In genomic region chr12:25330004-25330708, GRCm38 (mm10) we compare ENCODE assay signal across 10 mouse cellular contexts.
A peak's percentile ranks its signal among the peaks of the same experiment; 100 is the strongest.
DNase-seq lines count a peak whose midpoint lies in the region; ATAC-seq lines count a peak whose summit lies in the region.
"Had no signal": no experiment of that assay in that cellular context is flagged by ENCODE, and none has a peak within 500 bp of the region (broad histone marks: within the 10 kb centered on the region; RNA-seq: fewer than 3 reads in every experiment).

No protein-coding gene starts in this region.

- H3K4me3 ChIP-seq in liver, embryonic 12.5 days: no peak overlapping the region
- H3K4me3 ChIP-seq in heart, embryonic 16.5 days (ENCODE audit: low read length): no peak overlapping the region
- no peak overlapping the region for H3K4me3 ChIP-seq in forebrain, embryonic 13.5 days

- H3K4me2 ChIP-seq in liver, embryonic 12.5 days: no peak overlapping the region
- H3K4me2 ChIP-seq in heart, embryonic 16.5 days (ENCODE audit: low read depth, low read length): no peak overlapping the region
- no peak overlapping the region for H3K4me2 ChIP-seq in forebrain, embryonic 13.5 days

- 22% methylated on average over 5 of the region's 5 CpGs for WGBS in liver, embryonic 12.5 days (ENCODE audit: insufficient replicate concordance)
- WGBS in heart, embryonic 16.5 days: 23% methylated on average over 5 of the region's 5 CpGs
- WGBS in forebrain, embryonic 13.5 days: 83% methylated on average over 5 of the region's 5 CpGs

- ATAC-seq in liver, embryonic 12.5 days: no peak
- ATAC-seq in erythroblast, adult 5-6 weeks (replicated peaks; ENCODE audit: low FRiP score, poor library complexity, severe bottlenecking): 0 out of 2 replicates have a peak, but pooled peaks have one; percentile 35
- peak; percentile 94 for ATAC-seq in heart, embryonic 16.5 days (replicated peaks; ENCODE audit: extremely low read depth, insufficient read depth, low FRiP score)
- ATAC-seq in forebrain, embryonic 13.5 days: no peak
- ATAC-seq: Patski had no signal

- 0 out of 2 replicates have a peak, but pooled peaks cover 5% of the 10 kb centered on the region for H3K4me1 ChIP-seq in liver, embryonic 12.5 days
- peaks cover 21% of the 10 kb centered on the region for H3K4me1 ChIP-seq in heart, embryonic 16.5 days (ENCODE audit: control insufficient read depth, insufficient read depth, low read length)
- peaks cover 7% of the 10 kb centered on the region; the same call in 1 of the 2 replicates for H3K4me1 ChIP-seq in forebrain, embryonic 13.5 days

- no peaks in the 10 kb centered on the region for H3K9me3 ChIP-seq in liver, embryonic 12.5 days (replicated peaks)
- no peaks in the 10 kb centered on the region for H3K9me3 ChIP-seq in heart, embryonic 16.5 days (replicated peaks; ENCODE audit: control insufficient read depth, low read length)
- no peaks in the 10 kb centered on the region for H3K9me3 ChIP-seq in forebrain, embryonic 13.5 days (replicated peaks)

- peak; percentile 17 for DNase-seq in liver
- DNase-seq in lung, postnatal 4 days: peak; percentile 50 to 68
- no peak for DNase-seq in urinary bladder, postnatal 4 days (ENCODE audit: low spot score in 2 of 2)
- DNase-seq in Muller cell, postnatal 12 days (ENCODE audit: inconsistent ontology term): no peak
- DNase-seq: cerebellum, postnatal 14 days had no signal

- H3K36me3 ChIP-seq in liver, embryonic 12.5 days: no peaks in the 10 kb centered on the region
- no peaks in the 10 kb centered on the region for H3K36me3 ChIP-seq in heart, embryonic 16.5 days (ENCODE audit: control insufficient read depth, insufficient read depth)
- H3K36me3 ChIP-seq in forebrain, embryonic 13.5 days (ENCODE audit: poor library complexity, severe bottlenecking): no peaks in the 10 kb centered on the region

- H3K9ac ChIP-seq in liver, embryonic 12.5 days: no peak overlapping the region
- no peak overlapping the region for H3K9ac ChIP-seq in heart, embryonic 16.5 days (ENCODE audit: low read length)
- H3K9ac ChIP-seq in forebrain, embryonic 13.5 days: no peak overlapping the region

- H3K27ac ChIP-seq in liver, embryonic 12.5 days: no peak overlapping the region
- H3K27ac ChIP-seq in heart, embryonic 16.5 days (ENCODE audit: low read length): peak overlapping the region; percentile 71
- no peak overlapping the region for H3K27ac ChIP-seq in forebrain, embryonic 13.5 days

- H3K27me3 ChIP-seq in liver, embryonic 12.5 days (replicated peaks): no peaks in the 10 kb centered on the region
- H3K27me3 ChIP-seq in heart, embryonic 16.5 days (ENCODE audit: control insufficient read depth, insufficient read depth, low read length): no peaks in the 10 kb centered on the region
- H3K27me3 ChIP-seq in forebrain, embryonic 13.5 days: no peaks in the 10 kb centered on the region
- H3K27me3 ChIP-seq: Patski had no signal

Comparison
In these comparisons a context has a peak if more than half of its experiments do, and no peak if none do; other contexts are left out.
1. DNase-seq: peak in liver (single experiment) and lung, postnatal 4 days (2 of 2); none in urinary bladder, postnatal 4 days (0 of 2) and Muller cell, postnatal 12 days (single experiment).
2. ATAC-seq: peak in erythroblast, adult 5-6 weeks (single experiment) and heart, embryonic 16.5 days (single experiment); none in liver, embryonic 12.5 days (single experiment) and forebrain, embryonic 13.5 days (single experiment).